Mouse (Mus musculus) CH12.LX (cell line): ENCODE data around the gene Slc35f6. TPM values are rescaled to one million over a fixed set of nuclear protein-coding genes. Genes with fewer than 3 reads are reported as not detected.
A peak's percentile ranks its signal among the peaks of the same experiment; 100 is the strongest.

Source experiments
- DNase-seq: peaks from one replicate; pipeline ENCODE4 v3.0.0-alpha.2; 2013; ENCODE audit errors: extremely low read depth
- H3K27ac ChIP-seq: 2 replicates; pipeline ENCODE4 v1.5.1; 2012; ENCODE audit warnings: low read depth, mild to moderate bottlenecking, control low read depth, moderate library complexity; ENCODE audit not compliant: insufficient read depth
- H3K27me3 ChIP-seq: replicated peaks from 2 replicates; pipeline ENCODE3; 2012; ENCODE audit warnings: inconsistent platforms
- H3K36me3 ChIP-seq, 2 experiments: replicated peaks in 1 of 2; 2 replicates each; pipeline versions ENCODE3 to v1.6.1; 2012; ENCODE audit warnings: inconsistent platforms in 1 of 2, low read length in 1 of 2, mild to moderate bottlenecking in 1 of 2, mixed read lengths in 1 of 2, moderate library complexity in 1 of 2; ENCODE audit not compliant: control insufficient read depth in 1 of 2, insufficient read depth in 1 of 2
- H3K4me1 ChIP-seq, 2 experiments: 2 replicates each; pipeline ENCODE4 v1.6.1; 2012; ENCODE audit warnings: inconsistent platforms in 1 of 2, moderate library complexity in 1 of 2; ENCODE audit not compliant: insufficient read depth in 2 of 2, control insufficient read depth in 1 of 2
- H3K4me2 ChIP-seq: 2 replicates; pipeline ENCODE4 v1.6.1; 2012; ENCODE audit warnings: low read depth, mild to moderate bottlenecking, control low read depth; ENCODE audit not compliant: poor library complexity, insufficient read depth, severe bottlenecking
- H3K4me3 ChIP-seq, 3 experiments: fragments of 150-350 bp in 1 of 3; sonication (generic) in 1 of 3; replicated peaks in 1 of 3; 2 replicates each; pipeline versions ENCODE3 to v1.5.1; 2011 to 2012; ENCODE audit warnings: low read depth in 2 of 3, low read length in 2 of 3, mild to moderate bottlenecking in 2 of 3, moderate library complexity in 2 of 3, control low read depth in 1 of 3, improper control_type of control experiment in 1 of 3, inconsistent platforms in 1 of 3, mixed read lengths in 1 of 3; ENCODE audit not compliant: poor library complexity in 1 of 3
- H3K79me2 ChIP-seq: replicated peaks from 2 replicates; pipeline ENCODE4 v1.6.1; 2012; ENCODE audit warnings: mild to moderate bottlenecking, moderate library complexity; ENCODE audit not compliant: control insufficient read depth, poor library complexity, insufficient read depth, severe bottlenecking; ENCODE audit errors: extremely low read depth
- H3K9ac ChIP-seq: 2 replicates; pipeline ENCODE4 v1.6.1; 2012; ENCODE audit warnings: low read depth, mild to moderate bottlenecking, control low read depth, moderate library complexity; ENCODE audit not compliant: insufficient read depth
- H3K9me3 ChIP-seq: replicated peaks from 2 replicates; pipeline ENCODE3; 2012; ENCODE audit warnings: low read length, inconsistent platforms, mixed read lengths
- BHLHE40 ChIP-seq: IDR thresholded peaks from 2 replicates; pipeline ENCODE4 v1.6.1; 2011; ENCODE audit warnings: mild to moderate bottlenecking, low read depth, low read length, improper control_type of control experiment
- CHD1 ChIP-seq: IDR thresholded peaks from 2 replicates; pipeline ENCODE4 v1.6.1; 2012; ENCODE audit warnings: low read depth, low read length, improper control_type of control experiment, inconsistent platforms
- ELF1 ChIP-seq: IDR thresholded peaks from 2 replicates; pipeline ENCODE4 v1.6.1; 2014; ENCODE audit warnings: low read depth, mild to moderate bottlenecking, inconsistent platforms, low read length, improper control_type of control experiment
- EP300 ChIP-seq: IDR thresholded peaks from 2 replicates; pipeline ENCODE4 v1.6.1; 2011; ENCODE audit warnings: low read length, improper control_type of control experiment
- ETS1 ChIP-seq: conservative IDR thresholded peaks from 2 replicates; pipeline ENCODE4 v1.6.1; 2012; ENCODE audit warnings: low read depth, mild to moderate bottlenecking, inconsistent platforms, low read length, improper control_type of control experiment, moderate library complexity
- HCFC1 ChIP-seq: IDR thresholded peaks from 2 replicates; pipeline ENCODE4 v1.6.1; 2012; ENCODE audit warnings: low read depth, mild to moderate bottlenecking, inconsistent platforms, low read length, improper control_type of control experiment
- JUN ChIP-seq: IDR thresholded peaks from 2 replicates; pipeline ENCODE4 v1.6.1; 2011; ENCODE audit warnings: low read depth, mild to moderate bottlenecking, low read length, improper control_type of control experiment, moderate library complexity; ENCODE audit not compliant: insufficient read depth
- JUND ChIP-seq: conservative IDR thresholded peaks from 2 replicates; pipeline ENCODE4 v1.6.1; 2011; ENCODE audit warnings: low read depth, low read length, improper control_type of control experiment
- KAT2A ChIP-seq: IDR thresholded peaks from 2 replicates; pipeline ENCODE4 v1.6.1; 2012; ENCODE audit warnings: low read length, improper control_type of control experiment, inconsistent platforms; ENCODE audit not compliant: insufficient replicate concordance
- MYC ChIP-seq: IDR thresholded peaks from 2 replicates; pipeline ENCODE4 v1.6.1; 2011; ENCODE audit warnings: low read depth, mild to moderate bottlenecking, improper control_type of control experiment, low read length
- PAX5 ChIP-seq: IDR thresholded peaks from 2 replicates; pipeline ENCODE4 v1.6.1; 2012; ENCODE audit warnings: low read length, inconsistent platforms, mixed read lengths
- POLR2A ChIP-seq: IDR thresholded peaks from 2 replicates; pipeline ENCODE4 v1.6.1; 2011; ENCODE audit warnings: low read depth, mild to moderate bottlenecking, improper control_type of control experiment, low read length
- SMC3 ChIP-seq: IDR thresholded peaks from 2 replicates; pipeline ENCODE4 v1.6.1; 2011; ENCODE audit warnings: low read depth, low read length, improper control_type of control experiment
- TCF12 ChIP-seq: IDR thresholded peaks from 2 replicates; pipeline ENCODE4 v1.6.1; 2014; ENCODE audit warnings: low read depth, mild to moderate bottlenecking, inconsistent platforms, low read length, improper control_type of control experiment
- UBTF ChIP-seq: IDR thresholded peaks from 2 replicates; pipeline ENCODE4 v1.6.1; 2012; ENCODE audit warnings: low read depth, mild to moderate bottlenecking, inconsistent platforms, low read length, improper control_type of control experiment, moderate library complexity
- USF1 ChIP-seq: IDR thresholded peaks from 2 replicates; pipeline ENCODE4 v1.6.1; 2014; ENCODE audit warnings: low read depth, mild to moderate bottlenecking, inconsistent platforms, low read length, improper control_type of control experiment
- USF2 ChIP-seq: conservative IDR thresholded peaks from 2 replicates; pipeline ENCODE4 v1.6.1; 2011; ENCODE audit warnings: low read depth, low read length, improper control_type of control experiment
- ZC3H11A ChIP-seq: IDR thresholded peaks from 2 replicates; pipeline ENCODE4 v1.6.1; 2012; ENCODE audit warnings: low read depth, mild to moderate bottlenecking, inconsistent platforms, low read length, improper control_type of control experiment
- ZKSCAN1 ChIP-seq: IDR thresholded peaks from 2 replicates; pipeline ENCODE4 v1.6.1; 2012; ENCODE audit warnings: low read depth, inconsistent platforms, low read length, improper control_type of control experiment, borderline replicate concordance
- ZMIZ1 ChIP-seq: IDR thresholded peaks from 2 replicates; pipeline ENCODE4 v1.6.1; 2012; ENCODE audit warnings: low read depth, mild to moderate bottlenecking, inconsistent platforms, low read length, improper control_type of control experiment
- ZNF384 ChIP-seq: IDR thresholded peaks from 2 replicates; pipeline ENCODE4 v1.6.1; 2012; ENCODE audit warnings: low read depth, low read length, improper control_type of control experiment, inconsistent platforms
- dilution Hi-C: fragments of 300-500 bp; cut with MboI; formaldehyde crosslinking; loops from 2 replicates; pipeline ENCODE4 v1.14.3; 2020; ENCODE audit warnings: low sequenced_read_pairs; ENCODE audit not compliant: extremely low pct_unique_long_range_greater_than_20kb, extremely low pct_ligation_motif_present
- in situ Hi-C: fragments of 300-500 bp; cut with MboI; formaldehyde crosslinking; loops from 3 replicates; pipeline ENCODE4 v1.14.3; 2019; ENCODE audit warnings: low sequenced_read_pairs, low pct_ligation_motif_present, low pct_unique_long_range_greater_than_20kb, mixed read lengths
- polyA plus RNA-seq: library from polyadenylated mRNA; unstranded; fragments of >175 nt; gene quantifications from 2 replicates; pipeline ENCODE4 v1.2.1, GENCODE M21; 2012; ENCODE audit warnings: low read depth; ENCODE audit not compliant: insufficient read length
- total RNA-seq, 2 experiments: library from RNA; depleted of rRNA; stranded (reverse); fragments of 300-350 nt in 1 of 2; fragments of >200 nt in 1 of 2; gene quantifications; 2 replicates each; pipeline ENCODE4 v1.2.3; 2012 to 2014

Slc35f6 gene
- total and polyA plus RNA-seq, 3 experiments: 8.9 to 9.5 (median 9.0) TPM

DNA sequence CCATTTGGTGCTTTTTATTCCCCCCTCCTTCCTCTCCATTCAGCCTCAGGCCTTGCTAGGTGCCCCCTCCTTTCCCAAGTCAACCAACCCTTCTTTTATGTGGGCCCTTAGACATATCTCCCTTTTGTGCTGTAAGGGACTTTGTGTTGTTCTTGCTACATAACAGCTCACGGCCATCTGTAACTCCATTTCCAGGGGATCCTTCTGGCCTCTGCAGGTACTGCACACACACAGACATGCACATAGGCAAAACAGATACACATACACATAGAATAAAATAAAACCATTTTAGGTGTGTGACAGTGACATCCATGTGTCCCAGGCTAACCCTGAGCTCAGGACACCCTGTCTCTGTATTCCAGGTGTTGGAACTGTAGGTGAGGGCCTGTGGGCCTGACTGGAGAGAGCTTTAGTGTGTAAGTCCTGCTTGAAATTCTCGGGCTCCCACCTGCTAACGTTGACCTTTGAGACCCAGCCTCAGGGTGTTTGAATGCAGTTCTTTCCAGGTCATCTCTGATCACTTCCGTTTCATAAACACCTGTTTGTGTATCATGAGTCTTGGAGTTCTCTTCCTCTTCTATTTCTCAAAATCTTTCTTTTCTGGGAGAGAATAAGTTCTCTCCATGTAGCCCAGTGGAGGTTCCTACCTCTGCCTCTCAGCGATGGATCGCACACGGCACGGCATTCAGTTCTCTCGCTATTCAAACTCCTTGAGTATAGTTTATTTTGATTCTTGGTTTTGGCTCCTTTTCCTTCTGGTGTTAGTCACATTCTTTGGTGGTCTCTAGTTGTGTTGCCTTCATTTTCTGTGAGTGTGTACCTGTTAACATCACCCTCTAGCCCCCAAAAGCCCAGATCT is 21.1 kb downstream of the Slc35f6 start:
- Histone ChIP-seq H3K27ac (no peak overlapping the region), H3K9ac (no peak overlapping the region), H3K9me3 (no peaks in the 10 kb centered on the region), H3K36me3 (peaks cover 38 to 54% of the 10 kb centered on the region in 2 experiments), H3K4me3 (peak overlapping the region in 1 of 3 experiments; percentile 89), H3K4me2 (no peak overlapping the region; the same call in 1 of the 2 replicates), H3K79me2 (peaks cover 32% of the 10 kb centered on the region), H3K27me3 (no peaks in the 10 kb centered on the region), H3K4me1 (peaks cover 7 to 27% of the 10 kb centered on the region in 2 experiments)
- TF ChIP-seq EP300 (no peak), CHD1 (no peak)
- dilution Hi-C loops: no loop called here
- in situ Hi-C loops: no loop called here
- DNase-seq: no peak

DNA sequence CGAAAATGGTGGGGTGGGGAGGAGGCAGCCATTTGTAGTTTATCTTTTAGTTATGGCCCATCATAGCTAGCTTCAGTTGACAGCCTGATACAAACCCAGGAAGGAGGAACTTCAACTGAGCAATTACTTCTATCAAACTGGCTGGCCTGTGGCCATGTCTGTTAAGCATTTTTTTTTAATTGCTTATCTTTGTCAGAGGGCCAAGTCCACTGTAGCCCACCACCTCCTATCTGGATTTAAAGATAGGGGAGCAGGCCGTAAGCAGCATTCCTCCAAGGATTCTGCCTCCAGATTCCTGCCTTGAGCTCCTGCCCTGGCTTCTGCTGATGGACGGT is 21.7 kb downstream of the Slc35f6 start:
- DNase-seq: no peak
- Histone ChIP-seq H3K9me3 (no peaks in the 10 kb centered on the region), H3K4me2 (no peak overlapping the region), H3K4me1 (peaks cover 7 to 27% of the 10 kb centered on the region in 2 experiments), H3K79me2 (peaks cover 32% of the 10 kb centered on the region), H3K27me3 (no peaks in the 10 kb centered on the region), H3K27ac (no peak overlapping the region), H3K4me3 (no peak overlapping the region), H3K36me3 (peaks cover 41 to 60% of the 10 kb centered on the region in 2 experiments), H3K9ac (no peak overlapping the region)
- in situ Hi-C loops: no loop called here
- TF ChIP-seq USF2 (no peak), BHLHE40 (no peak), ETS1 (no peak), USF1 (no peak), SMC3 (no peak), EP300 (no peak), TCF12 (no peak), POLR2A (no peak), HCFC1 (no peak), KAT2A (no peak), UBTF (no peak), ZC3H11A (no peak), ZNF384 (no peak), ZMIZ1 (no peak), JUN (no peak), ELF1 (no peak), MYC (no peak), PAX5 (no peak), JUND (no peak), ZKSCAN1 (no peak)
- dilution Hi-C loops: no loop called here
